Mouse (Mus musculus) lung, postnatal 36 days (tissue): ENCODE results near the gene Lce3a.

Experiments used
- DNase-seq: peaks from one replicate; pipeline ENCODE4 v3.0.0; 2022; ENCODE audit warnings: mixed read lengths

The Lce3a gene

GRCm38 (mm10) chr3:92926130-92926529 lies at the start of gene Lce3a:
Gene Lce3a (minus strand): TSS chr3:92926230.
- DNase-seq: no peak

DNA sequence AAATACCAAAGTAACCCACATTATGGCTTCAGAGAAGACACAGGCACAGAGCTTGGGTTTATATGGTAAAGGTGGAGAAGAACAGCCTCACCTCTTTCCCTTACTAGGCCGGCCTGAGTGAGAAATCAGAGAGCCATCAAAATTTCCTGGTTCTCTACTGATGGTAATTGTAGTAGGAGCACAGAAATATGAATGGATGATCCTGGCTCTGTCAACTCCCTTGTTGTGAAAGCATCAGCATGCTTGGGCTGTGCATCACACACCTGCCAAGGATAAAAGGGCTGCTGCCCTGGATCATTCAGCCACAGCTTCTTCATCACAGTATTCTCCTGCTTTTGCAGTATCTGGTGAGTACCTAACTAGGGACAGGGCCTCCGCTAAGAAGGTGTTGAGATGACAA lies 40.7 kb upstream of the Lce3a start, which contains the start of gene Lce3e:
Gene Lce3e (plus strand): TSS at position 301 of the 400 bp plus-strand sequence.
- no peak for DNase-seq

- no peak for DNase-seq
Observed at GRCm38 (mm10) chr3:92957090-92957489, 31.1 kb upstream of the Lce3a start, which contains the start of gene Lce3d. Gene Lce3d (plus strand): TSS chr3:92957390.

- no peak for DNase-seq
Observed at GRCm38 (mm10) chr3:92944186-92944585, 18.2 kb upstream of the Lce3a start, which contains the start of gene Lce3c. Gene Lce3c (plus strand): TSS chr3:92944486.

DNA sequence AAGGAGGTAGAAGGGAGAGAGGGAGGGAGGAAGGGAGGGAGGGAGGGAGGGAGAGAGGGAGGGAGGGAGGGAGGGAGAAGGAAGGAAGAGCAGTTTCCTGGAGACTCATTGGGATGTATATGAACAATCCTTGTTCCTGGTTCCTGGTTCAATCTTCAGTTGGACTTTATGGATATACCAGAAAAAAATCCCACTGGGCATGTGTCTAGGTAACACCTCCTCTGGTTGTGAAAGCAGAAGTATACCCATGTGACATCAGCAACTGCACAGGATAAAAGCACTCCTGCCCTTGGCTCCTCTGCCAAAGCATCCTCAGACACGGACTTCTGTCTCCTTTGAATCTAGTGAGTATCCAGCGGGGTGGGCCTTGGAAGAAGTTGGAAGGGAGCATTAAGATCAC lies 6.6 kb upstream of the Lce3a start, which contains the start of gene Lce3b:
Gene Lce3b (plus strand): TSS at position 301 of the 400 bp plus-strand sequence.
- no peak for DNase-seq

GRCm38 (mm10) chr3:92920364-92920763 lies 5.7 kb downstream of the Lce3a start:
- DNase-seq: peak; percentile 11

GRCm38 (mm10) chr3:92907571-92907970 lies 18.5 kb downstream of the Lce3a start:
- no peak for DNase-seq

GRCm38 (mm10) chr3:92905182-92905581 lies 20.8 kb downstream of the Lce3a start:
- no peak for DNase-seq

DNA sequence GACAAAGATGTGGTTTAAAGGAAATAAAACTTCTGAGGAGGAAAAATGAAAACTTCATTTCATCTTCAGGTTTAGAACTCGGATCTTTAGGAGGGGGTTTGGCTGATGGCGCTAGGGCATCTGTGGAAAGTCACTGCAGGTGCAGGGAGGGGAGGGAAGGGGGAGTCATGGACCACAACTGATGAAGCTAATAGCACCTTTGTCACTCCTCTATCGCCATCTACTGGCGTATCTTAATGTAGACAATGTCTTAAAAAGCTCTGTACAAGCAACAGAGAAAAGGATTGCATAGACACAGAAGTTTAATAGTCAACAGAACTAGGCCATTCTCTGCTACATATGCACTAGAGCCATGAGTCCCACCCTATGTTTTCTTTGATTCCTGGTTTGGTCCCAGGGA lies 22.4 kb downstream of the Lce3a start:
- no peak for DNase-seq

DNA sequence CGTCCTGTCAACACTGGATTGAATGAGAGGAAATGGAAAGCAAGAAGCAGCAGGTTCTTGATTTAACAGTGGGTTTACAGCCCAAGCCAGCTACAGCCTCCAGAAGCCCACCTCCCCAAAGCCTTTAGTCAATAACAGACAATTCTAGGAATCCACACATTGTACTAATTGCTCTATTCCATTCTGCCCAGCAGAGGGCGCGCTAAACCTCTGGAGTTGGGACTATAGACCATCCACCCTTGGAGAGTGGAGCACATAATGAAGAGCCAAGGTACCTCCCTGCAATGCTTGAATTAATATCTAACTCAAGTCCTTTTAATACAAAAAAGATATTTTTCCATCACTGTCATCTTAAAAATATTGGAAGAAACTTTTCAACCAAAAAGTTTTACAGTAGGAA lies 23.0 kb downstream of the Lce3a start:
- DNase-seq: peak; percentile 12

DNA sequence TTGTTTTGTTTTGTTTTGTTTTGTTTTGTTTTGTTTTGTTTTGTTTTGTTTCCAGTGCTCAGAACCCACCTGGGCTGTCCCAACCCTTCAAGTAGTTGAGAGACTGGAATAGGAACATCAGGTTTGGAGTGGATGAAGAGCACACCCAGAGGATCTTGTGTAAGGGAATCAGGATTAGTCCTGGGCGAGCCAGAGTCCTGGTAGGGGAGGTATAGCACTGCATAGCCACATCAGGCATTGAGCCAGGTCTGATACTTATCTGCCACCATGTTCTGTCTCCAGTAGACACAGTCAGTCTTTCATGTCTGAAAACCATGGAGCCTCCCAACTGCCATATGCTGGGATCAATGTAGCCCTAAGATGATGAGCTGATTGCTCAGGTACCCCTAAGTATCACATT lies 31.5 kb downstream of the Lce3a start:
- no peak for DNase-seq

DNA sequence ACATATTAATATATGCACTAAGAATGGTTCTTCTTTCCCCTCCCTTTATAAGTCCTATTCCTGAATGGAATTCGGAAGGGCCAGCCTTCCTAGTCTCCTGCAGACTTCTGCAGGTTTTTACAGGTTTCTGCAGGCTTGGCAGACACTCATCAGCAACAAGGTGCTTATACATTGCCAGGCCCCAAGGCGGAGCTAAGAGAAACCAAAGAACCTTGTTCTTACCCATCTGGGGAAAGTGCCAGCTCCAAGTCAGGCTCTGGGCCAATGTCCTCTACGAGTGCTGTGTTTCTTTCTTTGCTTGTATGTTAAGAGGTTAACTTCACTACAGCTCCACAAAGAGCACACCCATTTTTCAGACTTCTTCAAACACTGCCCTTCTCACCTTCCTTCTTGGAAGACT lies 32.0 kb downstream of the Lce3a start:
- DNase-seq: peak; percentile 63
